Mouse (Mus musculus) CH12.LX (cell line): ENCODE measurements around the gene Prkacb. TPM values are rescaled to one million over a fixed set of nuclear protein-coding genes. Genes with fewer than 3 reads are reported as not detected.

Source experiments
- DNase-seq: peaks from one replicate; pipeline ENCODE4 v3.0.0-alpha.2; 2013; ENCODE audit errors: extremely low read depth
- H3K27ac ChIP-seq: 2 replicates; pipeline ENCODE4 v1.5.1; 2012; ENCODE audit warnings: low read depth, mild to moderate bottlenecking, control low read depth, moderate library complexity; ENCODE audit not compliant: insufficient read depth
- H3K27me3 ChIP-seq: replicated peaks from 2 replicates; pipeline ENCODE3; 2012; ENCODE audit warnings: inconsistent platforms
- H3K36me3 ChIP-seq, 2 experiments: replicated peaks in 1 of 2; 2 replicates each; pipeline versions ENCODE3 to v1.6.1; 2012; ENCODE audit warnings: inconsistent platforms in 1 of 2, low read length in 1 of 2, mild to moderate bottlenecking in 1 of 2, mixed read lengths in 1 of 2, moderate library complexity in 1 of 2; ENCODE audit not compliant: control insufficient read depth in 1 of 2, insufficient read depth in 1 of 2
- H3K4me1 ChIP-seq, 2 experiments: 2 replicates each; pipeline ENCODE4 v1.6.1; 2012; ENCODE audit warnings: inconsistent platforms in 1 of 2, moderate library complexity in 1 of 2; ENCODE audit not compliant: insufficient read depth in 2 of 2, control insufficient read depth in 1 of 2
- H3K4me2 ChIP-seq: 2 replicates; pipeline ENCODE4 v1.6.1; 2012; ENCODE audit warnings: low read depth, mild to moderate bottlenecking, control low read depth; ENCODE audit not compliant: poor library complexity, insufficient read depth, severe bottlenecking
- H3K4me3 ChIP-seq, 3 experiments: fragments of 150-350 bp in 1 of 3; sonication (generic) in 1 of 3; replicated peaks in 1 of 3; 2 replicates each; pipeline versions ENCODE3 to v1.5.1; 2011 to 2012; ENCODE audit warnings: low read depth in 2 of 3, low read length in 2 of 3, mild to moderate bottlenecking in 2 of 3, moderate library complexity in 2 of 3, control low read depth in 1 of 3, improper control_type of control experiment in 1 of 3, inconsistent platforms in 1 of 3, mixed read lengths in 1 of 3; ENCODE audit not compliant: poor library complexity in 1 of 3
- H3K79me2 ChIP-seq: replicated peaks from 2 replicates; pipeline ENCODE4 v1.6.1; 2012; ENCODE audit warnings: mild to moderate bottlenecking, moderate library complexity; ENCODE audit not compliant: control insufficient read depth, poor library complexity, insufficient read depth, severe bottlenecking; ENCODE audit errors: extremely low read depth
- H3K9ac ChIP-seq: 2 replicates; pipeline ENCODE4 v1.6.1; 2012; ENCODE audit warnings: low read depth, mild to moderate bottlenecking, control low read depth, moderate library complexity; ENCODE audit not compliant: insufficient read depth
- H3K9me3 ChIP-seq: replicated peaks from 2 replicates; pipeline ENCODE3; 2012; ENCODE audit warnings: low read length, inconsistent platforms, mixed read lengths
- CHD1 ChIP-seq: IDR thresholded peaks from 2 replicates; pipeline ENCODE4 v1.6.1; 2012; ENCODE audit warnings: low read depth, low read length, improper control_type of control experiment, inconsistent platforms
- CHD2 ChIP-seq: IDR thresholded peaks from 2 replicates; pipeline ENCODE4 v1.6.1; 2011; ENCODE audit warnings: low read length, improper control_type of control experiment
- CTCF ChIP-seq, 2 experiments: IDR thresholded peaks in 1 of 2; conservative IDR thresholded peaks in 1 of 2; 2 replicates each; pipeline ENCODE4 v1.5.1; 2011 to 2012; ENCODE audit warnings: low read depth in 2 of 2, low read length in 2 of 2, improper control_type of control experiment in 1 of 2, inconsistent platforms in 1 of 2, mild to moderate bottlenecking in 1 of 2, moderate library complexity in 1 of 2
- E2F4 ChIP-seq: IDR thresholded peaks from 2 replicates; pipeline ENCODE4 v1.6.1; 2011; ENCODE audit warnings: low read depth, low read length, improper control_type of control experiment; ENCODE audit not compliant: insufficient replicate concordance
- ELF1 ChIP-seq: IDR thresholded peaks from 2 replicates; pipeline ENCODE4 v1.6.1; 2014; ENCODE audit warnings: low read depth, mild to moderate bottlenecking, inconsistent platforms, low read length, improper control_type of control experiment
- ETS1 ChIP-seq: conservative IDR thresholded peaks from 2 replicates; pipeline ENCODE4 v1.6.1; 2012; ENCODE audit warnings: low read depth, mild to moderate bottlenecking, inconsistent platforms, low read length, improper control_type of control experiment, moderate library complexity
- GABPA ChIP-seq: IDR thresholded peaks from 2 replicates; pipeline ENCODE4 v1.6.1; 2012; ENCODE audit warnings: low read depth, low read length, improper control_type of control experiment, inconsistent platforms; ENCODE audit not compliant: insufficient replicate concordance
- HCFC1 ChIP-seq: IDR thresholded peaks from 2 replicates; pipeline ENCODE4 v1.6.1; 2012; ENCODE audit warnings: low read depth, mild to moderate bottlenecking, inconsistent platforms, low read length, improper control_type of control experiment
- IRF4 ChIP-seq: IDR thresholded peaks from 2 replicates; pipeline ENCODE4 v1.6.1; 2014; ENCODE audit warnings: low read depth, mild to moderate bottlenecking, inconsistent platforms, low read length, improper control_type of control experiment
- JUN ChIP-seq: IDR thresholded peaks from 2 replicates; pipeline ENCODE4 v1.6.1; 2011; ENCODE audit warnings: low read depth, mild to moderate bottlenecking, low read length, improper control_type of control experiment, moderate library complexity; ENCODE audit not compliant: insufficient read depth
- JUND ChIP-seq: conservative IDR thresholded peaks from 2 replicates; pipeline ENCODE4 v1.6.1; 2011; ENCODE audit warnings: low read depth, low read length, improper control_type of control experiment
- KAT2A ChIP-seq: IDR thresholded peaks from 2 replicates; pipeline ENCODE4 v1.6.1; 2012; ENCODE audit warnings: low read length, improper control_type of control experiment, inconsistent platforms; ENCODE audit not compliant: insufficient replicate concordance
- MAX ChIP-seq: IDR thresholded peaks from 2 replicates; pipeline ENCODE4 v1.6.1; 2011; ENCODE audit warnings: low read length, improper control_type of control experiment
- MAZ ChIP-seq: IDR thresholded peaks from 2 replicates; pipeline ENCODE4 v1.6.1; 2012; ENCODE audit warnings: low read depth, mild to moderate bottlenecking, inconsistent platforms, low read length, improper control_type of control experiment, moderate library complexity
- MXI1 ChIP-seq: IDR thresholded peaks from 2 replicates; pipeline ENCODE4 v1.6.1; 2011; ENCODE audit warnings: mild to moderate bottlenecking, low read depth, low read length, improper control_type of control experiment
- MYC ChIP-seq: IDR thresholded peaks from 2 replicates; pipeline ENCODE4 v1.6.1; 2011; ENCODE audit warnings: low read depth, mild to moderate bottlenecking, improper control_type of control experiment, low read length
- NELFE ChIP-seq: IDR thresholded peaks from 2 replicates; pipeline ENCODE4 v1.6.1; 2011; ENCODE audit warnings: low read depth, low read length, improper control_type of control experiment
- NRF1 ChIP-seq: IDR thresholded peaks from 2 replicates; pipeline ENCODE4 v1.6.1; 2014; ENCODE audit warnings: low read depth, mild to moderate bottlenecking, inconsistent platforms, low read length, improper control_type of control experiment, moderate library complexity
- POLR2A ChIP-seq: IDR thresholded peaks from 2 replicates; pipeline ENCODE4 v1.6.1; 2011; ENCODE audit warnings: low read depth, mild to moderate bottlenecking, improper control_type of control experiment, low read length
- POLR2AphosphoS2 ChIP-seq: IDR thresholded peaks from 2 replicates; pipeline ENCODE4 v1.6.1; 2011; ENCODE audit warnings: low read depth, low read length, improper control_type of control experiment
- RAD21 ChIP-seq: IDR thresholded peaks from 2 replicates; pipeline ENCODE4 v1.6.1; 2011; ENCODE audit warnings: low read depth, mild to moderate bottlenecking, low read length, improper control_type of control experiment, moderate library complexity
- RCOR1 ChIP-seq: conservative IDR thresholded peaks from 2 replicates; pipeline ENCODE4 v1.6.1; 2012; ENCODE audit warnings: low read depth, mild to moderate bottlenecking, inconsistent platforms, low read length, improper control_type of control experiment
- SIN3A ChIP-seq: IDR thresholded peaks from 2 replicates; pipeline ENCODE4 v1.6.1; 2012; ENCODE audit warnings: low read length, improper control_type of control experiment, inconsistent platforms
- SMC3 ChIP-seq: IDR thresholded peaks from 2 replicates; pipeline ENCODE4 v1.6.1; 2011; ENCODE audit warnings: low read depth, low read length, improper control_type of control experiment
- UBTF ChIP-seq: IDR thresholded peaks from 2 replicates; pipeline ENCODE4 v1.6.1; 2012; ENCODE audit warnings: low read depth, mild to moderate bottlenecking, inconsistent platforms, low read length, improper control_type of control experiment, moderate library complexity
- USF1 ChIP-seq: IDR thresholded peaks from 2 replicates; pipeline ENCODE4 v1.6.1; 2014; ENCODE audit warnings: low read depth, mild to moderate bottlenecking, inconsistent platforms, low read length, improper control_type of control experiment
- USF2 ChIP-seq: conservative IDR thresholded peaks from 2 replicates; pipeline ENCODE4 v1.6.1; 2011; ENCODE audit warnings: low read depth, low read length, improper control_type of control experiment
- ZC3H11A ChIP-seq: IDR thresholded peaks from 2 replicates; pipeline ENCODE4 v1.6.1; 2012; ENCODE audit warnings: low read depth, mild to moderate bottlenecking, inconsistent platforms, low read length, improper control_type of control experiment
- ZMIZ1 ChIP-seq: IDR thresholded peaks from 2 replicates; pipeline ENCODE4 v1.6.1; 2012; ENCODE audit warnings: low read depth, mild to moderate bottlenecking, inconsistent platforms, low read length, improper control_type of control experiment
- dilution Hi-C: fragments of 300-500 bp; cut with MboI; formaldehyde crosslinking; loops from 2 replicates; pipeline ENCODE4 v1.14.3; 2020; ENCODE audit warnings: low sequenced_read_pairs; ENCODE audit not compliant: extremely low pct_unique_long_range_greater_than_20kb, extremely low pct_ligation_motif_present
- in situ Hi-C: fragments of 300-500 bp; cut with MboI; formaldehyde crosslinking; loops from 3 replicates; pipeline ENCODE4 v1.14.3; 2019; ENCODE audit warnings: low sequenced_read_pairs, low pct_ligation_motif_present, low pct_unique_long_range_greater_than_20kb, mixed read lengths
- polyA plus RNA-seq: library from polyadenylated mRNA; unstranded; fragments of >175 nt; gene quantifications from 2 replicates; pipeline ENCODE4 v1.2.1, GENCODE M21; 2012; ENCODE audit warnings: low read depth; ENCODE audit not compliant: insufficient read length
- total RNA-seq, 2 experiments: library from RNA; depleted of rRNA; stranded (reverse); fragments of 300-350 nt in 1 of 2; fragments of >200 nt in 1 of 2; gene quantifications; 2 replicates each; pipeline ENCODE4 v1.2.3; 2012 to 2014

The Prkacb gene
- total and polyA plus RNA-seq, 3 experiments = 33.1 to 65.1 (median 62.1) TPM

GRCm38 (mm10) chr3:146719696-146720095 is 93.1 kb downstream of the Prkacb start:
- Histone ChIP-seq H3K4me2 (no peak overlapping the region), H3K27ac (no peak overlapping the region), H3K36me3 (peaks cover 0 to 6% of the 10 kb centered on the region in 2 experiments)
- no peak for DNase-seq
- no peak for TF ChIP-seq UBTF
- no peak for TF ChIP-seq HCFC1
- no peak for TF ChIP-seq NRF1
- TF ChIP-seq SIN3A = no peak
- no peak for TF ChIP-seq NELFE
- no peak for TF ChIP-seq IRF4
- TF ChIP-seq ZMIZ1 = no peak
- TF ChIP-seq ETS1 = no peak
- no peak for TF ChIP-seq RAD21
- no peak for TF ChIP-seq MAX
- TF ChIP-seq USF2 = no peak
- TF ChIP-seq GABPA = no peak
- TF ChIP-seq USF1 = no peak
- no peak for TF ChIP-seq JUND
- TF ChIP-seq CTCF (conservative IDR thresholded peaks at IDR 0.05 in 1 of 2, IDR thresholded peaks at IDR 0.05 in 1 of 2; ENCODE audit: low read depth in 2 of 2, low read length in 2 of 2) = no peak
- no peak for TF ChIP-seq CHD1
- TF ChIP-seq MYC = no peak
- TF ChIP-seq, all 38 proteins: peak for 0
- Histone ChIP-seq H3K4me3 (no peak overlapping the region), H3K4me1 (peaks cover 0 to 2% of the 10 kb centered on the region in 2 experiments; a peak in 1 of 4 replicates), H3K9ac (no peak overlapping the region), H3K79me2 (no peaks in the 10 kb centered on the region), H3K9me3 (no peaks in the 10 kb centered on the region), H3K27me3 (no peaks in the 10 kb centered on the region)
- dilution Hi-C loops = no loop called here
- in situ Hi-C loops = no loop called here

- no peak overlapping the region for H3K9ac ChIP-seq
- no peaks in the 10 kb centered on the region for H3K9me3 ChIP-seq
- dilution Hi-C loops (no loop called here), in situ Hi-C loops (no loop called here)
- peaks cover 0 to 2% of the 10 kb centered on the region in 2 experiments; a peak in 1 of 4 replicates for H3K4me1 ChIP-seq
- DNase-seq = no peak
- H3K4me2 ChIP-seq = no peak overlapping the region
- no peaks in the 10 kb centered on the region for H3K36me3 ChIP-seq
- no peak for TF ChIP-seq CTCF (conservative IDR thresholded peaks at IDR 0.05 in 1 of 2, IDR thresholded peaks at IDR 0.05 in 1 of 2; ENCODE audit: low read depth in 2 of 2, low read length in 2 of 2)
- TF ChIP-seq USF1 = no peak
- TF ChIP-seq POLR2AphosphoS2 = no peak
- TF ChIP-seq CHD2 = no peak
- no peak for TF ChIP-seq ELF1
- TF ChIP-seq E2F4 = no peak
- TF ChIP-seq POLR2A = no peak
- TF ChIP-seq RAD21 = no peak
- no peak for TF ChIP-seq USF2
- no peak for TF ChIP-seq MAZ
- no peak for TF ChIP-seq SMC3
- no peak for TF ChIP-seq IRF4
- TF ChIP-seq NRF1 = no peak
- no peak for TF ChIP-seq ZC3H11A
- TF ChIP-seq GABPA = no peak
- no peak for TF ChIP-seq UBTF
- TF ChIP-seq MXI1 = no peak
- TF ChIP-seq KAT2A = no peak
- TF ChIP-seq RCOR1 = no peak
- no peak for TF ChIP-seq JUN
- no peak overlapping the region for H3K27ac ChIP-seq
- no peak overlapping the region for H3K4me3 ChIP-seq
- no peaks in the 10 kb centered on the region for H3K79me2 ChIP-seq
- no peaks in the 10 kb centered on the region for H3K27me3 ChIP-seq
Observed at GRCm38 (mm10) chr3:146718251-146718650, 94.5 kb downstream of the Prkacb start.
